Mouse (Mus musculus) liver, postnatal 0 days (tissue): ENCODE data around the gene Ubxn10. TPM values are rescaled to one million over a fixed set of nuclear protein-coding genes. Genes with fewer than 3 reads are reported as not detected.

ENCODE experiments used
- ATAC-seq: fragments of 200-750 bp; cut with Nextera tagmentation; 2 replicates; pipeline ENCODE4 v1.8.0; 2017; ENCODE audit warnings: mild to moderate bottlenecking, moderate library complexity
- DNase-seq: peaks from one replicate; pipeline ENCODE4 v3.0.0-alpha.2; 2016
- H3K27ac ChIP-seq: fragments of 300-500 bp; sonication (generic); 2 replicates; pipeline ENCODE4 v1.5.1; 2014; ENCODE audit warnings: antibody characterized with exemption, moderate library complexity, mild to moderate bottlenecking, low read depth
- H3K27me3 ChIP-seq: fragments of 300-500 bp; sonication (generic); 2 replicates; pipeline ENCODE4 v1.6.1; 2014; ENCODE audit warnings: low read length, control low read depth, mixed read lengths; ENCODE audit not compliant: insufficient read depth
- H3K36me3 ChIP-seq: fragments of 300-500 bp; sonication (generic); replicated peaks from 2 replicates; pipeline ENCODE4 v1.6.1; 2014; ENCODE audit warnings: mild to moderate bottlenecking, control low read depth, low read length, moderate library complexity, mixed read lengths; ENCODE audit not compliant: insufficient read depth
- H3K4me1 ChIP-seq: fragments of 300-500 bp; sonication (generic); 2 replicates; pipeline ENCODE4 v1.6.1; 2014; ENCODE audit warnings: antibody characterized with exemption, mild to moderate bottlenecking, control low read depth; ENCODE audit not compliant: insufficient read depth
- H3K4me2 ChIP-seq: fragments of 300-500 bp; sonication (generic); 2 replicates; pipeline ENCODE4 v1.6.1; 2014; ENCODE audit warnings: low read depth, mild to moderate bottlenecking, low read length, moderate library complexity, mixed read lengths
- H3K4me3 ChIP-seq: fragments of 300-500 bp; sonication (generic); 2 replicates; pipeline ENCODE4 v1.5.1; 2014; ENCODE audit warnings: low read depth, low read length
- H3K9ac ChIP-seq: fragments of 300-500 bp; sonication (generic); replicated peaks from 2 replicates; pipeline ENCODE4 v1.6.1; 2014; ENCODE audit warnings: mild to moderate bottlenecking, moderate library complexity
- H3K9me3 ChIP-seq: fragments of 300-500 bp; sonication (generic); 2 replicates; pipeline ENCODE4 v1.6.1; 2016; ENCODE audit warnings: mild to moderate bottlenecking, control low read depth, low read length, mixed read lengths
- CTCF ChIP-seq: sonication (generic); IDR thresholded peaks from 2 replicates; pipeline ENCODE4 v1.5.1; 2016; ENCODE audit warnings: antibody characterized with exemption, low read depth
- EP300 ChIP-seq: IDR thresholded peaks from 2 replicates; pipeline ENCODE4 v1.6.1; 2016; ENCODE audit warnings: antibody characterized with exemption, low read depth, mild to moderate bottlenecking
- WGBS: fragments of 180-500 bp; shearing (Covaris S2); extraction: QIAGEN DNeasy Blood & Tissue Kit; methylation state at CpG from one replicate; pipeline ENCODE4 v1.1.7; 2014; ENCODE audit not compliant: insufficient replicate concordance; 5-methylcytosine and 5-hydroxymethylcytosine counted together
- polyA plus RNA-seq: library from polyadenylated mRNA; unstranded; fragments of >200 nt; fragmentation: Nextera tagmentation; extraction: Ambion mirVana; gene quantifications from 2 replicates; pipeline ENCODE4 v1.2.1, GENCODE M21; 2015

Ubxn10 gene
- polyA plus RNA-seq, 1 experiment from 2014 or later: 0.05 TPM

DNA sequence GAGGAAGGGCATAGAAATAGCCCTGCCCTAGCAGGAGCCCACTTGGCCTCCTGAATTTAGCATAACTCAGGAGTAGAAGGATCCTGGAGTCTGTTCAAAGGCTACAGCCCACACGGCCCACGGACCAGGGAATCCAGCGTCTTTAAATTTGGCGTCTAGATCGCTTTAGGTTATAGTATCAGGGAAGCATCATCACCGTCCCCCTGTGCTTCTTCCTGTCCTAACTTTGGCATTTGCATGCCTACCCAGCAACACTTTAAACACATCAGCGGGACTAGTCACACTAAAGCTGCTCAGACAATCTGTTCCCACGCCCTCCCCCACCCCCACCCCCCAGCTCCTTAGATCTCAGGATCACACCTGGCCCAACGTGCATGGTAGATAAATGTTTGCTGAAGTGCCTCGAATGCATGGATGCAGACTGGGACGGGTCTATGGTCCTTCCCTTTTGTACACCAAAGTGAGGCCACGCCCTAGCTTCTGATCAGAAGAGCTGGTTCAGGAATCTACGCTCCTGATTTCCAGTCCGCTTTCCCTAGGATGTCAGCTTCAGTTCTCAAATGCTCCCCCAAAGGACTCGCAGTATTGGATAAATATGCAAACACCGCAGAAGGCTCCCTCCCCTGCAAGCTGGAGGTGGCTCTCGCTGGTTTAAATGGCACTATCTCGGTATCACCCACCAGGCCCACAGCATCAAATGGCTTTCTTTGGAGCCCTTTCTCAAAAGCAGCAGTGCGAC lies 45.4 kb downstream of the Ubxn10 start:
- TF ChIP-seq CTCF (no peak), EP300 (no peak)
- 8% methylated on average over 19 of the region's 19 CpGs for WGBS
- H3K4me1 ChIP-seq: no peaks in the 10 kb centered on the region
- no peaks in the 10 kb centered on the region for H3K36me3 ChIP-seq
- ATAC-seq (no peak), DNase-seq (no peak)
- H3K9ac ChIP-seq: no peak overlapping the region
- no peak overlapping the region for H3K4me3 ChIP-seq
- no peak overlapping the region for H3K27ac ChIP-seq
- no peak overlapping the region for H3K4me2 ChIP-seq
- H3K27me3 ChIP-seq: peaks cover 3% of the 10 kb centered on the region; the same call in 1 of the 2 replicates
- H3K9me3 ChIP-seq: no peaks in the 10 kb centered on the region

DNA sequence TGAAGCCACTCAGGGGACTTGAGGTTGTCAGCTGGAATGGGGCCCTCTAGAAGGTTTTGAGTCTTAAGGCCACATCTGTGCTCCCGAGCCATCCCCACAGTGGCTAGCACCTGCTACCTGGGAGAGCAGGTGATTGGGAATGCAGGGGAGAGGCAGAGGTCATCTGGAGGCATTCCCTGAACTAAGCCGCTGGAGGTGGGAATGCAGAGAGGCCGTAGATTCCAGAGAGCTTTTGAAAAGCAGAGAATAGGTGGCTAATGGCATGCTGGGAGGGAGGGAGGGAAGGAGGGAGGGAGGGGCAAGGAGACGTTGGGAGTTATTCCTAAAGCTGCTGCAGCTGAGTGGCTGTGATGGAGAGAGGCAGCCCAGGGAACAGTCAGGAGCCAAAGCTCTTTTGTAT lies 46.4 kb downstream of the Ubxn10 start:
- no peak for TF ChIP-seq CTCF
- no peak for TF ChIP-seq EP300
- H3K9me3 ChIP-seq: no peaks in the 10 kb centered on the region
- 4% methylated on average over 4 of the region's 4 CpGs for WGBS
- H3K27ac ChIP-seq: no peak overlapping the region
- DNase-seq (no peak), ATAC-seq (no peak)
- H3K9ac ChIP-seq: no peak overlapping the region
- H3K36me3 ChIP-seq: no peaks in the 10 kb centered on the region
- no peak overlapping the region for H3K4me3 ChIP-seq
- H3K4me1 ChIP-seq: no peaks in the 10 kb centered on the region
- H3K4me2 ChIP-seq: no peak overlapping the region
- peaks cover 3% of the 10 kb centered on the region; the same call in 1 of the 2 replicates for H3K27me3 ChIP-seq

DNA sequence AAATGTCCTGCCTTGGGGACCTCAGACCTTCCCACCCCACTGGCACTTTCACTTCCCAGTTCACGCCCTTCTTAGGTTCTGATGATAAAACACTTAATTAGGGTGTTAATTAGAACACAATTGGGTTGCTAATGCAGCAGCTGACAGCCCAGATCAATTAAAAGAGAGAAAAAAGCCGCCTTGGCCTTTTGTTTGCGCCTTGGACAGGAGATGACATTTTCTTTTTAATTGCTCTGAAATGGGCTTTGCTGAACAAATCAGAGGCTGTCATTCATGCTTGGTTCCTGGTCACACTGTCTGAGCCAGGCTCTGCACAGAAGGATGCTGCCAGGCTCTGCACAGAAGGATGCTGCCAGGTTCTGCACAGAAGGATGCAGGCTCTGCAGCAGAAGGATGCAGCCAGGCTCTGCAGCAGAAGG lies 47.9 kb downstream of the Ubxn10 start:
- no peak for TF ChIP-seq CTCF
- TF ChIP-seq EP300: no peak
- 20% methylated on average over 3 of the region's 3 CpGs for WGBS
- DNase-seq (no peak), ATAC-seq (no peak)
- H3K4me2 ChIP-seq: no peak overlapping the region
- H3K36me3 ChIP-seq: no peaks in the 10 kb centered on the region
- no peak overlapping the region for H3K4me3 ChIP-seq
- no peak overlapping the region for H3K27ac ChIP-seq
- H3K27me3 ChIP-seq: peaks cover 3% of the 10 kb centered on the region; the same call in 1 of the 2 replicates
- no peaks in the 10 kb centered on the region for H3K4me1 ChIP-seq
- H3K9me3 ChIP-seq: no peaks in the 10 kb centered on the region
- no peak overlapping the region for H3K9ac ChIP-seq

DNA sequence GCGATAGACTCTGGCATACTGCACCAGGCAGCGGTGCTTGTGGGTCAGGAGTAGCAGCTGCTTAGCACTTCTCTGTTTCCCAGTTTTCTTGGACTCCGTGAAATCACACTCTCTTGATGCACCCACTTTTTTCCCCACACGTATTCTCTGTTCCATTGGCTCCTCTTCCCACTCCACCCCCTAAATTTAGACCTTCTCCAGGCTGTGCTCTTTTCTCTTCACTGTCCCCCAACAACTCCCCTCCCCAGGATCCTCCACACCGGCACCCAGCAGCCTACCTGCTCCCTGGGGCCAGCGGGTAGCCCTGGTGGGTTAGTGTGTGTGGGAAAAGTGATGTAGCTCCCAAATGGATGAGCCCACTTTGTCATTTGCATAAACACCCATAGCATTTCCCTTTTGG lies 51.2 kb downstream of the Ubxn10 start:
- ATAC-seq (no peak), DNase-seq (no peak)
- no peak overlapping the region for H3K4me2 ChIP-seq
- H3K36me3 ChIP-seq: no peaks in the 10 kb centered on the region
- no peaks in the 10 kb centered on the region; the same call in 1 of the 2 replicates for H3K27me3 ChIP-seq
- TF ChIP-seq EP300 (no peak), CTCF (no peak)
- H3K9me3 ChIP-seq: no peaks in the 10 kb centered on the region
- H3K9ac ChIP-seq: no peak overlapping the region
- 73% methylated on average over 6 of the region's 6 CpGs for WGBS
- no peak overlapping the region for H3K27ac ChIP-seq
- H3K4me1 ChIP-seq: no peaks in the 10 kb centered on the region
- no peak overlapping the region for H3K4me3 ChIP-seq

DNA sequence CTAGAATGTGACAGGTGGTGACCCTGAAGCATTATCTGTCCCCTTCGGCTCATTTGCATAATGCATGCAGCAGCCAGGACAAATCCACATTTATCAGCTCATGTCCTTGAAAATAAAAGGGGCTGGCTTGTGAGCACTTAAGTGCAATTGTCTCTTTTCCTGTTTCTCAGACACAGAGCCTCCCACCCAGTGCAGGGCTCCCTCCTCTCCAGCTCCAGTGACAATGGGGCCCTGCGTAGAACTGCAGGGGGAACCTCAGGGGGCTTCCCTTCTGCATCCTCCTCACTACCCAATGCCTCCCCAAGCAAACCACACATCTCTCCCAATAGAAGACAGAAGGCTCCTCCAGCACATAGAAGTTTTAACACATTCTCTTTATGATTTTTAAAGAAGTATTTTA lies 54.2 kb downstream of the Ubxn10 start:
- no peaks in the 10 kb centered on the region for H3K27me3 ChIP-seq
- no peaks in the 10 kb centered on the region for H3K9me3 ChIP-seq
- no peaks in the 10 kb centered on the region for H3K4me1 ChIP-seq
- no peak overlapping the region for H3K9ac ChIP-seq
- no peak overlapping the region for H3K27ac ChIP-seq
- no peak overlapping the region for H3K4me3 ChIP-seq
- TF ChIP-seq CTCF: no peak
- no peak overlapping the region for H3K4me2 ChIP-seq
- WGBS: 46% methylated on average over 2 of the region's 2 CpGs
- DNase-seq (no peak), ATAC-seq (no peak)
- H3K36me3 ChIP-seq: no peaks in the 10 kb centered on the region

DNA sequence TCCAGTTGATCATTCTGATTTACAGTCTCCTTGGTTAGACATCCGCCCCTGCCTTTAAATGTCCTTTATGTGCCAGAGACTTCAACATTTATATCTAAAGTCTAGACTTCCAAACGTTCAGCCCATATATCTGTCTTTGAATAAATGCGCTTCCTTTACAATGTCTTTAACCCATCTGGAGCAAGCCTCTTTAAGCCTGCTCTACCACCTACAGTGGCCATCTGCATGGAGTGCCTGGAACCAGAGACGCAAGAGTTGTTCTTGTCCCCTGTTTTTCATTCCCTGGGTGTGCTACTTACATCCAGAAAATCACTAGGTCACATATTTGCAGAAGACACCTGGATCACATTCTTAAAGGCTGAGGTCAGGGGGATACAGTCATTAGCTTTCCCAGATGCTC lies 56.8 kb downstream of the Ubxn10 start:
- DNase-seq: no peak
- Histone ChIP-seq H3K4me2 (no peak overlapping the region), H3K9me3 (no peaks in the 10 kb centered on the region), H3K27me3 (no peaks in the 10 kb centered on the region), H3K36me3 (no peaks in the 10 kb centered on the region), H3K9ac (no peak overlapping the region), H3K4me3 (no peak overlapping the region), H3K4me1 (no peaks in the 10 kb centered on the region), H3K27ac (no peak overlapping the region)
- TF ChIP-seq EP300: no peak
- no peak for TF ChIP-seq CTCF
- WGBS: 70% methylated on average over 4 of the region's 4 CpGs
- no peak for ATAC-seq
